Mouse (Mus musculus) embryonic facial prominence, embryonic 11.5 days (tissue): Measurements from ENCODE around the gene Dnah5. TPM values are rescaled to one million over a fixed set of nuclear protein-coding genes. Genes with fewer than 3 reads are reported as not detected.
A peak's percentile ranks its signal among the peaks of the same experiment; 100 is the strongest.
"Not testable (repeated sequence)": the region's sequence is repeated elsewhere in the genome, so short reads cannot be mapped to it uniquely, and the experiment has no call there.

Experiments
- ATAC-seq: fragments of 200-750 bp; cut with Nextera tagmentation; replicated peaks from 2 replicates; pipeline ENCODE4 v1.8.0; 2017; ENCODE audit warnings: low read depth; ENCODE audit not compliant: insufficient number of reproducible peaks, low FRiP score, low TSS enrichment
- DNase-seq: peaks from one replicate; pipeline ENCODE4 v3.0.0-alpha.2; 2015; ENCODE audit warnings: low spot score
- H3K27ac ChIP-seq: fragments of 300-500 bp; sonication (generic); replicated peaks from 2 replicates; pipeline ENCODE4 v1.5.1; 2014; ENCODE audit warnings: mild to moderate bottlenecking, low read depth, low read length, control low read depth
- H3K27me3 ChIP-seq: fragments of 300-500 bp; sonication (generic); 2 replicates; pipeline ENCODE4 v1.6.1; 2014; ENCODE audit warnings: mild to moderate bottlenecking, low read length, moderate library complexity, mixed read lengths; ENCODE audit not compliant: control insufficient read depth, insufficient read depth
- H3K36me3 ChIP-seq: fragments of 300-500 bp; sonication (generic); replicated peaks from 2 replicates; pipeline ENCODE4 v1.6.1; 2014; ENCODE audit warnings: low read depth, mild to moderate bottlenecking, low read length, moderate library complexity, mixed read lengths; ENCODE audit not compliant: control insufficient read depth, insufficient read depth
- H3K4me1 ChIP-seq: fragments of 300-500 bp; sonication (generic); 2 replicates; pipeline ENCODE4 v1.6.1; 2014; ENCODE audit warnings: low read length, mixed read lengths; ENCODE audit not compliant: control insufficient read depth, insufficient read depth
- H3K4me2 ChIP-seq: fragments of 300-500 bp; sonication (generic); 2 replicates; pipeline ENCODE4 v1.6.1; 2014; ENCODE audit warnings: low read depth, mild to moderate bottlenecking, control low read depth, low read length, moderate library complexity
- H3K4me3 ChIP-seq: fragments of 300-500 bp; sonication (generic); 2 replicates; pipeline ENCODE4 v1.5.1; 2014; ENCODE audit warnings: low read depth, low read length, control low read depth
- H3K9ac ChIP-seq: fragments of 300-500 bp; sonication (generic); replicated peaks from 2 replicates; pipeline ENCODE4 v1.6.1; 2014; ENCODE audit warnings: mild to moderate bottlenecking, control low read depth, low read length
- H3K9me3 ChIP-seq: fragments of 300-500 bp; sonication (generic); replicated peaks from 2 replicates; pipeline ENCODE4 v1.6.1; 2016; ENCODE audit warnings: mild to moderate bottlenecking, low read length, inconsistent platforms, mixed read lengths; ENCODE audit not compliant: control insufficient read depth
- WGBS: fragments of 180-500 bp; shearing (Covaris S2); extraction: QIAGEN DNeasy Blood & Tissue Kit; methylation state at CpG from one replicate; pipeline ENCODE4 v1.1.7; 2014; 5-methylcytosine and 5-hydroxymethylcytosine counted together
- polyA plus RNA-seq: library from polyadenylated mRNA; unstranded; fragments of >200 nt; fragmentation: Nextera tagmentation; extraction: Ambion mirVana; gene quantifications from 2 replicates; pipeline ENCODE4 v1.2.1, GENCODE M21; 2014

Dnah5 gene
- polyA plus RNA-seq, 1 experiment from 2014 or later: 0.04 TPM

DNA sequence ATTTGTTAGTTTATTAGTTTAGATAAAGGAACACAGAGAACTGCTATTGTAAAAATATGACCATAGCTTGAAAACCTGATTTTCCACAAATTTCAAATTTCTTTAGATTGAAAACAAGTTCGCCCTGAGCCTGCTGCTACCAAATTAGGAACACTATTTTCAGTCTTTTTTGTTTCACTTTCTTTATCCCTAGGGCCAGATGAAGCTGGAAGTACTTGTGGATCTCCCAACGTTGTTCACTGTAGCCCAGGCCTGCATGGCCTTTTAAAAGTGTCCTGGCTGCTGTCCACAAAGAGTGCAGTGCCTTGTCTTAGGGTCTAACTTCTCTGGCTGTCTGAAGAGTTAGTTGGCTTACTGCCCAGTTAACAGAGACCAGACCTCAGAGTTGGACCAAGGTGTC, 201.6 kb downstream of the Dnah5 start:
- ATAC-seq (no peak), DNase-seq (no peak)
- H3K36me3 ChIP-seq: no peaks in the 10 kb centered on the region
- H3K9me3 ChIP-seq: no peaks in the 10 kb centered on the region
- H3K9ac ChIP-seq: no peak overlapping the region
- no peak overlapping the region for H3K27ac ChIP-seq
- no peaks in the 10 kb centered on the region for H3K4me1 ChIP-seq
- no peak overlapping the region for H3K4me3 ChIP-seq
- no peaks in the 10 kb centered on the region for H3K27me3 ChIP-seq
- no peak overlapping the region for H3K4me2 ChIP-seq
- 66% methylated on average over 2 of the region's 2 CpGs for WGBS

DNA sequence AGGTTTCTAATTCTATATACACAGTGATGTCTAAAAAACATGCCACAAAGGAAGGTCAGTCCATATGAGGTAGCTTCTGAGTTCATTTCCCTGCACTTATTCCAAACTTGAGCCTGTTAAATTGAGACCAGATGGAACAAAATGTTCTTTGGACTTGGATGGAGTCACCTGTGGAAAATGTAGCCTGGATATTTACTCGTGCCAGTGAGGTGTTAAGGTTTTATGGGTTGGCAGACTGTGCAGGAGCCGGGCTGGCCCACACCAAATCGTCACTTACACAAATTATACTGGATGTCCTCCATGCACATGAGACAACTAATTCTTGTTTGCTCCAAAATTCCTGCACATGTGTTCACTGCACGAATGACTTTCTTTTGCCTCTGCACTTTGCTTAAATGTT, 236.2 kb downstream of the Dnah5 start:
- DNase-seq (no peak), ATAC-seq (no peak)
- no peak overlapping the region for H3K4me2 ChIP-seq
- no peak overlapping the region for H3K4me3 ChIP-seq
- H3K27ac ChIP-seq: no peak overlapping the region
- 79% methylated on average over 4 of the region's 4 CpGs for WGBS
- H3K9ac ChIP-seq: no peak overlapping the region
- no peaks in the 10 kb centered on the region for H3K9me3 ChIP-seq
- H3K27me3 ChIP-seq: no peaks in the 10 kb centered on the region
- no peaks in the 10 kb centered on the region for H3K36me3 ChIP-seq
- H3K4me1 ChIP-seq: no peaks in the 10 kb centered on the region

DNA sequence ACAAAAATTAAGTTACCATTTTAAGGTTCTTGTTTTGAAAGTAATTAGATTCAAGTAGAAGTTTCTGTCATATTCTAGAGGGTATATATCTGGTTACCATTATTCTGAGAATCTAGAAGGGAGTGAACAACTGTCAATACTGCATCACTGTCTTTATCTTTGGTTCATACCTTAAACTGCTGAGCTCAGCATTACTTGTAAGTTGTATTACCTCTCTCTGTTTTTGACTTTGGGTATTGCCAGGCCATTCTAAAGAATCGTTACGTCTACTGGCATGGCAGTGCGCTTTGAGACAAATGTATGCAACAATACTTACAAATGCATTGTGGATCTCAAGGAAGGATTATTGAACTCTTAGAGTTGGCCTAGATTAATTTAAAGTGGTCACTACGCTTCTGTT, 240.9 kb downstream of the Dnah5 start:
- no peak for ATAC-seq
- WGBS: 95% methylated on average over 4 of the region's 4 CpGs
- H3K36me3 ChIP-seq: no peaks in the 10 kb centered on the region
- H3K27me3 ChIP-seq: no peaks in the 10 kb centered on the region
- H3K4me2 ChIP-seq: no peak overlapping the region
- H3K9ac ChIP-seq: no peak overlapping the region
- no peak overlapping the region for H3K4me3 ChIP-seq
- no peak for DNase-seq
- H3K9me3 ChIP-seq: no peaks in the 10 kb centered on the region
- H3K4me1 ChIP-seq: no peaks in the 10 kb centered on the region
- H3K27ac ChIP-seq: no peak overlapping the region

DNA sequence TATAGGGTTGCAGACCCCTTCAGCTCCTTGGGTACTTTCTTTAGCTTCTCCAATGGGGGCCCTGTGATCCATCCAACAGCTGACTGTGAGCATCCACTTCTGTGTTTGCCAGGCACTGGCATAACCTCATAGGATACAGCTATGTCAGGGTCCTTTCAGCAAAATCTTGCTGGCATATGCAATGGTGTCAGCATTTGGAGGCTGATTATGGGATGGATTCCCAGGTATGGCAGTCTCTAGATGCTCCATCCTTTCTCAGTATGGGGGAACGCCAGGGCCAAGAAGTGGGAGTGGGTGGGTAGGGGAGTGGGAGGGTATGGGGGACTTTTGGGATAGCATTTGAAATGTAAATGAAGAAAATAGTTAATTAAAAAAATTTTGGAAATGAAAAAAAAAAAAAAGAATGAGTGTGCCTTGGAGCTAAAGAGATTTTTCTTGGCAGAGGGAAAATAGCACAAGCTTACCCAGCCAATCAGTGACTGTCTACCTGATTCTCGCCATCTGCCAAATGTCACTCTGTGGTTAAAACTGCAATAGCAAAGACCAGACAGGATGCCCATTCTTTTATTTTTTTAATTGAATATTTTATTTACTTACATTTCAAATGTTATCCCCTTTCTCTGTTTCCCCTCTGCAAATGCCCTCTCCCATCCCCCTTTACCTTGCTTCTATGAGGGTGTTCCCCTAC, 257.7 kb downstream of the Dnah5 start:
- not testable (repeated sequence) for ATAC-seq, H3K36me3 ChIP-seq, H3K4me1 ChIP-seq, H3K27ac ChIP-seq, H3K27me3 ChIP-seq, H3K9me3 ChIP-seq, H3K4me2 ChIP-seq, DNase-seq, H3K4me3 ChIP-seq, H3K9ac ChIP-seq
- 92% methylated on average over 2 of the region's 2 CpGs for WGBS

DNA sequence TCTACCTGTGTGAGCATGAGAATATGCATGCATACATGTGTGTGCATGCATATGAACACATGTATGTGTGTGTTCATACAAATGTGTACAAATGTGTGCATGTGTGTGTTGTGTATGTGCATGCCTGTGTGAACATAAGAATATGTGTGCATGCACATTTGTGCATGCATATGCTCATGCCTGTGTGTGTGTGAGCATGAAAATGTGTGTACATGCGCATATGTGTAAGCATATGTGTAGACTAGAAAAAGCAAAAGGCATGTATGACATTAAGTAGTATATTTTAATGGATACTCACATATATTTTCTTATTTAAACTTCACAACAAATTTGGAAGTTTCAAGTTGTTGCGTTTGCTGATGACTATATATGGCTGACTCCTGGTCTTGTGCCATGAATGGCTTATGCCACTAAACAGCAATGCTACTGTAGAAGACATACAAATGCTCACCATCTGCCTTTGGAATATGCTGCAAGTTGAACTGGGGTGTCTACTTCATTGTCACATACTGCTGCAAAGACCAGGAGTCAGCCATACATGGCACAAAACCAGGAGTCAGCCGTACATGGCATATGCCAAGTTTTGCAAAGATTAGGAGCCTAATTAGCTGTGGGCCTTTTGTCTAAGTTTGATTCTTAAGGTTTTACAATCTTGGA, 263.2 kb downstream of the Dnah5 start:
- no peak overlapping the region for H3K9ac ChIP-seq
- H3K4me1 ChIP-seq: no peaks in the 10 kb centered on the region
- H3K36me3 ChIP-seq: no peaks in the 10 kb centered on the region
- no peaks in the 10 kb centered on the region for H3K9me3 ChIP-seq
- ATAC-seq: no peak
- no peak overlapping the region for H3K4me2 ChIP-seq
- H3K27me3 ChIP-seq: no peaks in the 10 kb centered on the region
- no peak overlapping the region for H3K27ac ChIP-seq
- no peak for DNase-seq
- no peak overlapping the region for H3K4me3 ChIP-seq
- 96% methylated on average over 3 of the region's 3 CpGs for WGBS

DNA sequence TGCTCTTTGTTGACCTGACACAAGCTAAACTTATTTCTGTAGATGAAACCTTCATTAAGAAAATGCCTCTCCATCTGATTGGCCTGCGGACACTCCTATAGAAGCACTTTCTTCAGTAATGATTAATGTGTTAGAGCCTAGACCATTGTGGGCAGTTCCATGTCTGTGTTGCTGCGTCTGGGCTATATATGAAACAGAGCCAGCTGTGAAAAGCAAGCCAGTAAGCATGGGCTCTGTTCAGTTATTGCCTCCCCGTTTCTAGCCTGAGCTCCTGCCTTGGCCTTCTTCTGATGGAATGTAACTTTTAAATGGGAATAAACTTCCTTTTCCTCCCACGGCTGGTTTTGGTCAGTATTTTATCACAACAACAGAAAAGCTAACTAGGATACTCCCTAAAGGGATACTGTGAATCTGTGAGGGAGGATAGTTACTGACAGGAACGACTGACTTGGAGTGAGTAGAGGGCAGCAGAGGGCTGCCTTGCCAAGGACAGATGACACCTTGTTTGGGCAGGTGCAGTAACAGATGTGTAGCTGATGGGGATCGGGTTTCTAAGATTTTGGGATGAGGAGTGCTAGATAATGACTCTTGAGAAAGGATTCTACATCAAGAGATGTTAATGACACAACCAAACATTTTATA, 270.3 kb downstream of the Dnah5 start:
- ATAC-seq (no peak), DNase-seq (no peak)
- no peaks in the 10 kb centered on the region for H3K27me3 ChIP-seq
- H3K9ac ChIP-seq: no peak overlapping the region
- no peaks in the 10 kb centered on the region for H3K9me3 ChIP-seq
- 64% methylated on average over 6 of the region's 6 CpGs for WGBS
- no peaks in the 10 kb centered on the region for H3K36me3 ChIP-seq
- no peak overlapping the region for H3K27ac ChIP-seq
- no peak overlapping the region for H3K4me2 ChIP-seq
- no peak overlapping the region for H3K4me3 ChIP-seq
- no peaks in the 10 kb centered on the region for H3K4me1 ChIP-seq

DNA sequence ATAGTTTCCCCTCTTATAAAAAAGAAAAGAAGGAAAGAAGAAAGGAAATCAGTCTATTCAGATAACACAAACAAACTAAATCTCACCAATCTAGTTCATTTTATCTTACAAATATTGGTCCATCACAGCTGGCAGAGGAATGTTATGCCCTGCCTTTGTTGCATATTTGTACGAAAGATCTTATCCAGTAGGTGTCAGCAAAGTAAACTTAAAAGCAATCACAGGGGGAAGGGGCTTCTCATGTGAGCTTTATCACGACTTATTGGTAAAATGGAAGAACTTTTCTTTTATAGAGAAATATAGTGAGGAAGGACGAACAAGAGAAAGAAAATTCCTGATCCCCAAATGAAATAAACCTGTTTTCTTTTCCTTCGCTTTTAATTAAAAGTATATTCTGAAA, 299.3 kb downstream of the Dnah5 start:
- H3K9me3 ChIP-seq: no peaks in the 10 kb centered on the region
- ATAC-seq: no peak
- no peaks in the 10 kb centered on the region for H3K36me3 ChIP-seq
- peak; percentile 6 for DNase-seq
- no peak overlapping the region for H3K9ac ChIP-seq
- no peaks in the 10 kb centered on the region for H3K27me3 ChIP-seq
- 68% methylated on average over 4 of the region's 4 CpGs for WGBS
- no peak overlapping the region for H3K27ac ChIP-seq
- no peak overlapping the region for H3K4me3 ChIP-seq
- H3K4me2 ChIP-seq: no peak overlapping the region
- no peaks in the 10 kb centered on the region for H3K4me1 ChIP-seq

DNA sequence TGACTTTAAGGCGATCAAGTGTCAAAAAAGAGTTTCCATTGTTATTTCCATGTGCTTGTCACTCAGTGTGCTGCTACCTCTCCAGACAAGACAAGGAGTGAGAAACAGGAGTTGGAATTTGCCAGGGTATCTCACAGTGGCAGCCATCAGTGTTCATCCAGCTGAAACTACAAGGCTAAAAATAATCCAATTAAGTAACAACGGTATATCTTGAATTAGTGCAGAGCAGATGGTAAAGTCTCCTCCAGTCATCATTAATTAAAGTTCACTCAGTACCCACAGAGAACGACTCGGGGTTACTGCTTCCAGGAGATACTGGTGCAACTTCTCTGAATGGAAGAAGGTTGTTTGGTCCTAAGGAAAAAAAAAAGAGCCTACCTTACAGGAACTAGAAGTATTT, 311.6 kb downstream of the Dnah5 start:
- Histone ChIP-seq H3K27ac (no peak overlapping the region), H3K27me3 (no peaks in the 10 kb centered on the region), H3K9me3 (no peaks in the 10 kb centered on the region), H3K36me3 (no peaks in the 10 kb centered on the region), H3K4me2 (no peak overlapping the region), H3K4me3 (no peak overlapping the region), H3K4me1 (no peaks in the 10 kb centered on the region), H3K9ac (no peak overlapping the region)
- DNase-seq: no peak
- WGBS: 69% methylated on average over 4 of the region's 4 CpGs
- no peak for ATAC-seq
